Mouse (Mus musculus) MEL (cell line): ENCODE data around the gene Abca7. TPM values are rescaled to one million over a fixed set of nuclear protein-coding genes. Genes with fewer than 3 reads are reported as not detected.
"Not testable (repeated sequence)": the region's sequence is repeated elsewhere in the genome, so short reads cannot be mapped to it uniquely, and the experiment has no call there.

ENCODE experiments used
- DNase-seq: peaks from one replicate; pipeline ENCODE4 v3.0.0; 2011; ENCODE audit warnings: low read depth, low spot score
- H3K27ac ChIP-seq: 2 replicates; pipeline ENCODE4 v1.5.1; 2012; ENCODE audit warnings: low read depth, mild to moderate bottlenecking, control low read depth, low read length, moderate library complexity; ENCODE audit not compliant: control insufficient read depth
- H3K27me3 ChIP-seq, 2 experiments: fragments of 150-350 bp in 1 of 2; sonication (generic) in 1 of 2; 2 replicates each; pipeline ENCODE4 v1.6.1; 2012; ENCODE audit warnings: low read length in 2 of 2, mild to moderate bottlenecking in 2 of 2, improper control_type of control experiment in 1 of 2, moderate library complexity in 1 of 2; ENCODE audit not compliant: insufficient read depth in 2 of 2, control insufficient read depth in 1 of 2
- H3K36me3 ChIP-seq, 2 experiments: 2 replicates each; pipeline ENCODE4 v1.6.1; 2012 to 2014; ENCODE audit warnings: low read length in 2 of 2, improper control_type of control experiment in 1 of 2, inconsistent platforms in 1 of 2, mild to moderate bottlenecking in 1 of 2; ENCODE audit not compliant: insufficient read depth in 2 of 2, control insufficient read depth in 1 of 2
- H3K4me1 ChIP-seq, 2 experiments: fragments of 150-350 bp in 1 of 2; sonication (generic) in 1 of 2; 2 replicates each; pipeline ENCODE4 v1.6.1; 2012; ENCODE audit warnings: low read length in 2 of 2, improper control_type of control experiment in 1 of 2, mild to moderate bottlenecking in 1 of 2; ENCODE audit not compliant: insufficient read depth in 2 of 2, control insufficient read depth in 1 of 2
- H3K4me3 ChIP-seq, 2 experiments: fragments of 150-350 bp in 1 of 2; sonication (generic) in 1 of 2; 2 replicates each; pipeline ENCODE4 v1.5.1; 2012; ENCODE audit warnings: low read depth in 2 of 2, low read length in 2 of 2, mild to moderate bottlenecking in 2 of 2, moderate library complexity in 2 of 2, control low read depth in 1 of 2, improper control_type of control experiment in 1 of 2; ENCODE audit not compliant: control insufficient read depth in 1 of 2, insufficient read depth in 1 of 2
- H3K79me2 ChIP-seq: 2 replicates; pipeline ENCODE4 v1.6.1; 2012; ENCODE audit warnings: mild to moderate bottlenecking, low read length, moderate library complexity; ENCODE audit not compliant: control insufficient read depth, poor library complexity, insufficient read depth
- H3K9ac ChIP-seq: 2 replicates; pipeline ENCODE4 v1.6.1; 2012; ENCODE audit warnings: low read depth, mild to moderate bottlenecking, control low read depth, low read length, moderate library complexity; ENCODE audit not compliant: control insufficient read depth, poor library complexity, severe bottlenecking
- H3K9me3 ChIP-seq: fragments of 150-350 bp; sonication (generic); replicated peaks from 2 replicates; pipeline ENCODE4 v1.6.1; 2012; ENCODE audit warnings: mild to moderate bottlenecking, low read length, improper control_type of control experiment, moderate library complexity; ENCODE audit not compliant: insufficient read depth
- BHLHE40 ChIP-seq: IDR thresholded peaks from 2 replicates; pipeline ENCODE4 v1.6.1; 2012; ENCODE audit warnings: low read depth, mild to moderate bottlenecking, inconsistent platforms, low read length, improper control_type of control experiment, borderline replicate concordance
- CHD2 ChIP-seq: IDR thresholded peaks from 2 replicates; pipeline ENCODE4 v1.6.1; 2011; ENCODE audit warnings: low read length, improper control_type of control experiment
- CTCF ChIP-seq, 3 experiments: IDR thresholded peaks in 2 of 3; conservative IDR thresholded peaks in 1 of 3; 2 replicates each; pipeline ENCODE4 v1.5.1; 2011 to 2012; ENCODE audit warnings: low read length in 3 of 3, low read depth in 2 of 3, mild to moderate bottlenecking in 2 of 3, improper control_type of control experiment in 1 of 3, inconsistent platforms in 1 of 3, mixed read lengths in 1 of 3, moderate library complexity in 1 of 3; ENCODE audit not compliant: control insufficient read depth in 1 of 3, insufficient read depth in 1 of 3, poor library complexity in 1 of 3, severe bottlenecking in 1 of 3
- MAZ ChIP-seq: IDR thresholded peaks from 2 replicates; pipeline ENCODE4 v1.6.1; 2012; ENCODE audit warnings: low read depth, mild to moderate bottlenecking, inconsistent platforms, low read length, improper control_type of control experiment
- MYC ChIP-seq: IDR thresholded peaks from 2 replicates; pipeline ENCODE4 v1.6.1; 2011; ENCODE audit warnings: low read depth, mild to moderate bottlenecking, low read length, improper control_type of control experiment, moderate library complexity
- RAD21 ChIP-seq: IDR thresholded peaks from 2 replicates; pipeline ENCODE4 v1.6.1; 2011; ENCODE audit warnings: mild to moderate bottlenecking, low read depth, low read length, improper control_type of control experiment
- SIN3A ChIP-seq: IDR thresholded peaks from 2 replicates; pipeline ENCODE4 v1.6.1; 2012; ENCODE audit warnings: low read length, improper control_type of control experiment, inconsistent platforms
- SMC3 ChIP-seq: IDR thresholded peaks from 2 replicates; pipeline ENCODE4 v1.6.1; 2011; ENCODE audit warnings: low read depth, low read length, improper control_type of control experiment
- TAL1 ChIP-seq: IDR thresholded peaks from 2 replicates; pipeline ENCODE4 v1.6.1; 2012; ENCODE audit warnings: mild to moderate bottlenecking, inconsistent platforms, low read length, moderate library complexity, mixed read lengths
- TBP ChIP-seq: IDR thresholded peaks from 2 replicates; pipeline ENCODE4 v1.8.0; 2011; ENCODE audit warnings: low read depth, low read length, improper control_type of control experiment
- TCF12 ChIP-seq: IDR thresholded peaks from 2 replicates; pipeline ENCODE4 v1.6.1; 2014; ENCODE audit warnings: low read depth, mild to moderate bottlenecking, inconsistent platforms, low read length, improper control_type of control experiment, moderate library complexity
- UBTF ChIP-seq: IDR thresholded peaks from 2 replicates; pipeline ENCODE4 v1.6.1; 2012; ENCODE audit warnings: low read depth, mild to moderate bottlenecking, inconsistent platforms, low read length, improper control_type of control experiment, moderate library complexity, borderline replicate concordance; ENCODE audit not compliant: insufficient read depth
- USF1 ChIP-seq: IDR thresholded peaks from 2 replicates; pipeline ENCODE4 v1.6.1; 2014; ENCODE audit warnings: low read depth, mild to moderate bottlenecking, inconsistent platforms, low read length, improper control_type of control experiment, moderate library complexity
- USF2 ChIP-seq, 2 experiments: IDR thresholded peaks; 2 replicates each; pipeline ENCODE4 v1.6.1; 2011 to 2012; ENCODE audit warnings: improper control_type of control experiment in 2 of 2, low read length in 2 of 2, borderline replicate concordance in 1 of 2, inconsistent platforms in 1 of 2, low read depth in 1 of 2, mild to moderate bottlenecking in 1 of 2; ENCODE audit not compliant: insufficient read depth in 1 of 2
- ZC3H11A ChIP-seq: IDR thresholded peaks from 2 replicates; pipeline ENCODE4 v1.6.1; 2012; ENCODE audit warnings: low read depth, mild to moderate bottlenecking, inconsistent platforms, low read length, improper control_type of control experiment
- ZKSCAN1 ChIP-seq: IDR thresholded peaks from 2 replicates; pipeline ENCODE4 v1.6.1; 2012; ENCODE audit warnings: low read depth, mild to moderate bottlenecking, inconsistent platforms, low read length, improper control_type of control experiment, moderate library complexity
- polyA plus RNA-seq, 2 experiments: library from polyadenylated mRNA; stranded (reverse) in 1 of 2; unstranded in 1 of 2; fragments of >175 nt in 1 of 2; fragments of >200 nt in 1 of 2; gene quantifications; 2 replicates each; pipeline versions ENCODE4 v1.2.1 to v1.2.4; 2012; ENCODE audit warnings: low replicate concordance in 2 of 2, low read depth in 1 of 2; ENCODE audit not compliant: insufficient read length in 2 of 2, insufficient read depth in 1 of 2, missing spikeins in 1 of 2
- total RNA-seq: library from RNA; depleted of rRNA; stranded (reverse); fragments of 300-350 nt; gene quantifications from 2 replicates; pipeline ENCODE4 v1.2.3, GENCODE M21; 2012

Gene Abca7
- total and polyA plus RNA-seq, 3 experiments = 7.7 to 16.8 TPM; not detected in 1

DNA sequence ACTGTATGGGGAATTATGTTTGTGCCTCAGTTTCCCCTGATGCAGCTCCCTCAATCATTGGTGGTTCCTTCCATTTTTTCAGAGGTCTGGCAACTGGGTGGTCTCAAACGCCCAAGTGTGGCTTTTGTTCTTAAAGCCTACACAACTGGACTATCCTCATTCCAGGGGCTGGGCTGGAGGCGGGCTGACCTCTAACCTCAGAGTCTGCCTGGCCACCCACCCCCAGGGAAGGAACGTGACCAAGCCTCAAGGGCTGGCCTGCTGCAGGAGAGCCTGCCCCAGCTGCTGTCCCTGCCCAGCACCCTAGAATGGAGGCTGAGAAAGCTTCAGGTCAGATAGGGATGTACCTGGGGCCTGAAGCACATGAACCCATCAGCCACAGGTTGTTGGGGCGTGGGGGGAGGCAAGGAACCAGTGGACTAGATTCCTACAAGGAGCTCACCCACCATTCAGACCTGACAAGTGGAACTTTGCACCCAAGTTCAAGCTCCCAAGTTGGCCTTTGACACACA, 39.6 kb upstream of the Abca7 start:
- no peak for DNase-seq
- no peak overlapping the region for H3K27ac ChIP-seq
- no peak overlapping the region for H3K9ac ChIP-seq
- TF ChIP-seq TCF12 = no peak
- no peak for TF ChIP-seq UBTF
- no peak for TF ChIP-seq TAL1
- no peak for TF ChIP-seq MAZ
- TF ChIP-seq BHLHE40 = no peak
- TF ChIP-seq USF2 (IDR thresholded peaks at IDR 0.05; ENCODE audit: borderline replicate concordance in 1 of 2, insufficient read depth in 1 of 2, low read depth in 1 of 2, low read length in 2 of 2) = no peak
- TF ChIP-seq CHD2 = no peak
- TF ChIP-seq TBP = no peak
- peaks cover 11% of the 10 kb centered on the region for H3K79me2 ChIP-seq
- H3K9me3 ChIP-seq = no peaks in the 10 kb centered on the region
- H3K27me3 ChIP-seq = no peaks in the 10 kb centered on the region
- H3K36me3 ChIP-seq = peaks cover 0 to 8% of the 10 kb centered on the region in 2 experiments; a peak in 1 of 4 replicates
- H3K4me3 ChIP-seq = no peak overlapping the region
- peaks cover 0 to 12% of the 10 kb centered on the region in 2 experiments; a peak in 3 of 4 replicates for H3K4me1 ChIP-seq

DNA sequence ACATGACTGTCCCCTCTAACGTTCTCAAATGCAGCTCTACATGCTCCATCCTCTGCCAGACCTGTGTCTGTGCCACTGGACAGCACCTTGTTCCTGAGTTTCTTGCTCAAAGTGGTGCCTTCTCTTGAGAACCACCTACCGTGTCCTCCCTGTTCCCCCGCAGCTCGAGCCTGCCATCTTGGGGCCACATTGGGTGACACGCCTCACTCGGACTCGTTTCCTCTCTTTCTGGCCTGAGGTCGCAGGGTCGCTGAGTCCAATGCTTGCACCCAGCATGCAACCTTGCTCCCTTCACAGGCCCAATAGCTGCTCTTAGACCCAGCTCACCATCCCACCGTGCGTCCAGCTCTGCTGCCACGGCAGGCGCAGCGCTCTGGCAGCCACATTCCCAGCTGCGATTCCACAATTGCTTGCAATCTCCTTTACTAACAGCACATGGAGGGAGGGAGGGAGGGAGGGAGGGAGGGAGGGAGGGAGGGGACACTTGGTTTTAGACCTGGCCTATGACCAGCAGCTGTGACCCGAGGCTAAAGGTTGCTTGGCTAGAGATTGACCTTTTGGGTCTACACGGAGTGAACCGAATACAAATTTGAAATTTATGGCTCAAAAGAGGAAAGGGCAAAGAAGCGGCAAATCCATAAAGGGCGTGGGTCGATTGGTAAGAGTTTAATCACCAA, 38.0 kb upstream of the Abca7 start:
- Histone ChIP-seq H3K27me3 (no peaks in the 10 kb centered on the region), H3K27ac (no peak overlapping the region), H3K4me3 (peak overlapping the region in 1 of 2 experiments; percentile 26; a peak in 1 of 4 replicates), H3K9ac (0 out of 2 replicates have a peak overlapping the region, but pooled peaks have one; percentile 30), H3K79me2 (peaks cover 11% of the 10 kb centered on the region), H3K4me1 (peaks cover 0 to 12% of the 10 kb centered on the region in 2 experiments; a peak in 3 of 4 replicates), H3K36me3 (peaks cover 2 to 8% of the 10 kb centered on the region in 2 experiments; a peak in 1 of 4 replicates), H3K9me3 (no peaks in the 10 kb centered on the region)
- peak; percentile 79 for DNase-seq
- TF ChIP-seq MYC (no peak), TBP (no peak), RAD21 (peak; percentile 90), ZKSCAN1 (no peak), SIN3A (peak; percentile 43; the same call in 1 of the 2 replicates), ZC3H11A (peak; percentile 81), SMC3 (peak; percentile 87), USF1 (no peak), CTCF (IDR thresholded peaks at IDR 0.05 in 2 of 3, conservative IDR thresholded peaks at IDR 0.05 in 1 of 3; ENCODE audit: control insufficient read depth in 1 of 3, insufficient read depth in 1 of 3, low read depth in 2 of 3, low read length in 3 of 3, poor library complexity in 1 of 3, severe bottlenecking in 1 of 3) (peak; percentile 89 to 96 (median 95))

DNA sequence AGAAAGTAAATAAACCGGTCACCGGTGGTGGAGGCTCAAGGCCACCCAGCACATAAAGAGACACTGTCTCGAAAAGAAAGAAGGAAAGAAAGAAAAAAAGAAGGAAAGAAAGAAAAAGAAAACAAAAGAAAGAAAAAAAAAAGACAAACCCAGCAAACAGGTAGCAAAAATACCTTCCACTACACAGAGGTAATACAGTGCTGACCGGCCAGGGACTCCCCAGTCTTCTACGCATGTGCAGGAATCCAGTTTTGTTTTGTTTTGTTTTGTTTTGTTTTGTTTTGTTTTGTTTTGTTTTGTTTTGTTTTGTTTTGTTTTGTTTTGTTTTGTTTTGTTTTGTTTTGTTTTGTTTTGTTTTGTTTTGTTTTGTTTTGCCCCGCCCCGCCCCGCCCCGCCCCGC, 36.9 kb upstream of the Abca7 start:
- peaks cover 11% of the 10 kb centered on the region for H3K79me2 ChIP-seq
- H3K36me3 ChIP-seq, H3K27me3 ChIP-seq, H3K9me3 ChIP-seq, H3K27ac ChIP-seq: not testable (repeated sequence)
- peak overlapping the region; percentile 6; the same call in 1 of the 2 replicates for H3K9ac ChIP-seq
- H3K4me3 ChIP-seq = peak overlapping the region; percentile 38 to 66
- H3K4me1 ChIP-seq = peaks cover 0 to 12% of the 10 kb centered on the region in 2 experiments; a peak in 3 of 4 replicates
- peak; percentile 49 for DNase-seq
